8 mouse cellular contexts compared by ENCODE assay signal in the genomic region with DNA sequence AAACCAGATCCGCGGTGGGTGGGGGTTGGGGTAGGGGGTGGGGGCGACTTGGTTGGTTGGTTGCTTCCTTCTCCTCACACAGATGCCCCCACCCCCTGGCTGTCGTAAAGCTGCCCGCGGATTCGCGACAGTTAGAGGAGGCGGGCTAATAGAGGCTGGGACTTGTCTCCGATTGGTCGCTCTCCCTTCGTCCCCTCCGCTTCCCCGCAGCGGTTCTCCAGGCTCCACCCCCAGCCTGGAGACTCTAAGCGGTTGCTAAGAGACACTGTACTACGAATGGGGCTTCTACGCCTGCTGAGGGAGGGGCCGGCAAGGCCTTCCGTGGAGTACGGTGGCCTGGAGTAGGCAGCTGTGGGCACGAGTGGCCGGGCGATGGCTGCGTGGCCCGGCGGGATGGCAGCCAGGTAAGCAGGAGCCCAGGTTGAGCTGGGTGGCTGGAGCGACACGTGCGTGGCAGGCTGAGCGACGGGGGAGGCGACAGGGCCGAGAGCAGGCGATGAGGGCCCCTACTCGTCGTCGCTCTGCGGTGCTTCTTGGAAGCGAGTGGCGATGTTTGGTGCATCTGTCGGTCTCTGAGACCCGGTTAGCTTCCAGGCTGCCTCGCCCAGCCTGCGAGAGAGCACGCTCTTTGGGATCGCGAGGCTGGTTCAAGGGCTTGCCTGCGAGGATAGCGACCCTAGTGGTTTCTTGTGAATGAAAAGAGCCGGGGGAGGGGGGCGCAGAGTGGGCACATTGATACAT. TPM values are rescaled to one million over a fixed set of nuclear protein-coding genes. Genes with fewer than 3 reads are reported as not detected.
DNase-seq lines count a peak whose midpoint lies in the region; ATAC-seq lines count a peak whose summit lies in the region.

A gene (plus strand): TSS at position 270 of the 741 bp plus-strand sequence.

- no peaks in the 10 kb centered on the region for H3K27me3 ChIP-seq in heart, embryonic 10.5 days (ENCODE audit: insufficient read depth, poor library complexity, severe bottlenecking)
- H3K27me3 ChIP-seq in kidney, embryonic 15.5 days = no peaks in the 10 kb centered on the region

- peaks cover 15% of the 10 kb centered on the region; the same call in 1 of the 2 replicates for H3K36me3 ChIP-seq in heart, embryonic 10.5 days
- H3K36me3 ChIP-seq in kidney, embryonic 15.5 days = peaks cover 10% of the 10 kb centered on the region; the same call in 1 of the 2 replicates

- peak; percentile 95 to 97 for DNase-seq in B cell, adult 2 months
- peak; percentile 100 for DNase-seq in brain, adult 2 months (ENCODE audit: low read depth, low spot score)
- DNase-seq in heart, embryonic 10.5 days (ENCODE audit: low spot score) = peak; percentile 100
- DNase-seq in liver = peak; percentile 97
- DNase-seq in spleen, postnatal 4 days (ENCODE audit: low spot score in 2 of 2) = peak; percentile 93 to 94

- peak within 1 kb of the TSS; percentile 89 for H3K4me3 ChIP-seq in heart, embryonic 10.5 days
- H3K4me3 ChIP-seq in kidney, embryonic 15.5 days (replicated peaks) = peak within 1 kb of the TSS; percentile 82

- H3K4me1 ChIP-seq in heart, embryonic 10.5 days = peaks cover 16% of the 10 kb centered on the region
- peaks cover 17% of the 10 kb centered on the region for H3K4me1 ChIP-seq in kidney, embryonic 15.5 days

- H3K9me3 ChIP-seq in heart, embryonic 10.5 days = no peaks in the 10 kb centered on the region
- no peaks in the 10 kb centered on the region for H3K9me3 ChIP-seq in kidney, embryonic 15.5 days (replicated peaks)

- H3K9ac ChIP-seq in kidney, embryonic 15.5 days = peak within 1 kb of the TSS; percentile 77

- ATAC-seq in erythroblast, adult 5-6 weeks (replicated peaks; ENCODE audit: low FRiP score, poor library complexity, severe bottlenecking) = peak; percentile 100
- peak; percentile 99 for ATAC-seq in kidney, embryonic 15.5 days (replicated peaks; ENCODE audit: low FRiP score)
- ATAC-seq in monocyte, adult 5-6 weeks (replicated peaks; ENCODE audit: insufficient number of reproducible peaks, low FRiP score, low TSS enrichment, poor library complexity, severe bottlenecking) = peak; percentile 99

- peak within 1 kb of the TSS; percentile 95 for H3K27ac ChIP-seq in heart, embryonic 10.5 days
- H3K27ac ChIP-seq in kidney, embryonic 15.5 days = peak within 1 kb of the TSS; percentile 91

- under 1% methylated on average over 52 of the region's 52 CpGs for WGBS in heart, embryonic 10.5 days
- WGBS in kidney, embryonic 15.5 days = under 1% methylated on average over 52 of the region's 52 CpGs

- H3K4me2 ChIP-seq in kidney, embryonic 15.5 days = peak within 1 kb of the TSS; percentile 88

RNA-seq across cellular contexts. Expression of the gene that starts here (rescaled TPM):
- total RNA-seq in erythroblast, adult 5-6 weeks (2015; ENCODE audit: low replicate concordance) = 4.8 and 21.5 TPM in 2 replicates
- 3.1 and 6.3 TPM in 2 replicates for total RNA-seq in erythroblast, adult 5-6 weeks (2017; ENCODE audit: low replicate concordance)
- polyA plus RNA-seq in heart, embryonic 10.5 days (2016; fragmentation: Nextera tagmentation; extraction: Ambion mirVana) = 11.3 and 15.6 TPM in 2 replicates
- 16.9 and 19.5 TPM in 2 replicates for polyA plus RNA-seq in kidney, embryonic 15.5 days (2015; fragmentation: Nextera tagmentation; extraction: Ambion mirVana)
- 8.2 to 11.9 TPM (median 9.5 TPM) in 3 replicates for total RNA-seq in monocyte, adult 5-6 weeks (2017)

Comparison
In these comparisons a context has a peak if more than half of its experiments do, and no peak if none do; other contexts are left out.
1. Peak in every context shown above with its lines: DNase-seq, ATAC-seq, H3K4me3 ChIP-seq and H3K27ac ChIP-seq.